Mouse (Mus musculus) G1E (cell line): Measurements from ENCODE around the gene Col4a1.

Experiments used
- CTCF ChIP-seq: IDR thresholded peaks from 2 replicates; pipeline ENCODE4 v1.5.1; 2012; ENCODE audit warnings: low read depth, low read length, inconsistent platforms, mixed read lengths
- GATA2 ChIP-seq: IDR thresholded peaks from 2 replicates; pipeline ENCODE4 v1.6.1; 2012; ENCODE audit warnings: low read depth, low read length, inconsistent platforms, borderline replicate concordance
- POLR2AphosphoS5 ChIP-seq: IDR thresholded peaks from 2 replicates; pipeline ENCODE4 v1.6.1; 2012; ENCODE audit warnings: low read depth, low read length, inconsistent platforms; ENCODE audit not compliant: insufficient replicate concordance
- TAL1 ChIP-seq: conservative IDR thresholded peaks from 2 replicates; pipeline ENCODE4 v1.6.1; 2012; ENCODE audit warnings: low read depth, low read length, inconsistent platforms, mixed read lengths

DNA sequence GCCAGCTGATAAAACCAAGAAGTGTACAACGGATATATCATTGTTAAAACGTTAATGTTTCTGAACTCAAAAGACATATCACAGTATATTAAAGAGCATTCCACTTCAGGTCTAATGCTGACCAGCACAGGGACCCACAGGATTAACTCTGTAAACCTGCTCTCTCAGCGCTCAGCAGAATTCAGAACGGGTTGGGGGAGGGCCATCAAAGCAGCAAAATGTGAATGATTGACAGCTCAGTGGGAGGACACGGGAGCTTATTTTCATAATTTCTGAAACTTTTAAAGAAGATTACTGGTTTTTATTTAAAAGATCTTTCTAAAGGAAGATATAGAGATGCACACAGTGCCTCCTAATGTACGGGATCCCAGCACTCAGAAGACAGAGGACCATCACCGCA is 29.9 kb downstream of the Col4a1 start:
- TF ChIP-seq CTCF = no peak
- no peak for TF ChIP-seq TAL1
- TF ChIP-seq POLR2AphosphoS5 = no peak
- no peak for TF ChIP-seq GATA2
